Mouse (Mus musculus) liver, adult 2 months (tissue): ENCODE results near the gene N4bp1.

Experiments used
- CTCF ChIP-seq: fragments of 200-500 bp; IDR thresholded peaks from 2 replicates; pipeline ENCODE4 v1.5.1; 2011; ENCODE audit warnings: low read depth, low read length, control low read depth
- POLR2A ChIP-seq: fragments of 200-500 bp; IDR thresholded peaks from 2 replicates; pipeline ENCODE4 v1.6.1; 2011; ENCODE audit warnings: low read length, control low read depth; ENCODE audit not compliant: insufficient read depth; ENCODE audit errors: extremely low read depth

DNA sequence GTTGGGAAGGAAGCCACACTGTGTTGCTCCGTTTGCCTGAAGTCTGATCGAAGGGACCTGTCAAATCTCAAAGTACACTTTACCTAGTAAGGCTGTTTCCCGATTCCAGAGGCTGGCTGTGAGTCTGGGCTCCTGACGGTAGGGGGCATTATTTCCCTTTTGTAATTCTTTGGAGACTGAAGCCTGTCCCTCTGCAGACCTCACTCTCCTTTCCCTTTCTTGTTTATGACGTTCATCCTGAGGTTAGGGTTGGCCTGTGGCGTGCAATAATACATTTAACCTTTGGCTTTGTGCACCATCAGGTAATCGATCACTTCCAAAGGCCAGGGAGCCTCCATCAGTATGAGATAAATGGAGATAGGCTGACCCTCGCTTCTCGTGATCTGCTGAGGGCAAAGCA is 48.8 kb upstream of the N4bp1 start:
- TF ChIP-seq CTCF = peak; percentile 70
- no peak for TF ChIP-seq POLR2A
